Mouse (Mus musculus): Measurements from ENCODE around the gene Rag1. TPM values are rescaled to one million over a fixed set of nuclear protein-coding genes. Genes with fewer than 3 reads are reported as not detected.

Rag1 gene
- polyA plus RNA-seq, 1 experiment = not detected

GRCm38 (mm10) chr2:101638979-101639839 lies 10.1 kb downstream of the Rag1 start:
- H3ac ChIP-seq (ENCODE audit: control insufficient read depth, insufficient read length) = no peak overlapping the region
- H3K36me3 ChIP-seq (ENCODE audit: control insufficient read depth, insufficient read depth) = no peaks in the 10 kb centered on the region
- no peaks in the 10 kb centered on the region for H3K79me2 ChIP-seq (ENCODE audit: control insufficient read depth, insufficient read depth)
- H3K27me3 ChIP-seq (ENCODE audit: control insufficient read depth, insufficient read depth, insufficient read length) = peaks cover 22% of the 10 kb centered on the region
- no peak overlapping the region for H3K4me2 ChIP-seq (ENCODE audit: low read depth)
- no peak for TF ChIP-seq TCF12 (IDR thresholded peaks at IDR 0.05; ENCODE audit: insufficient read depth, poor library complexity, severe bottlenecking)
- no peak for TF ChIP-seq REST (IDR thresholded peaks at IDR 0.05; ENCODE audit: insufficient read depth, insufficient read length)
- no peak for TF ChIP-seq POLR2A (IDR thresholded peaks at IDR 0.05; ENCODE audit: insufficient read length, low read depth)
- no peak for TF ChIP-seq CEBPB (IDR thresholded peaks at IDR 0.05; ENCODE audit: insufficient read depth, poor library complexity, severe bottlenecking)
- TF ChIP-seq E2F4 (IDR thresholded peaks at IDR 0.05; ENCODE audit: insufficient read depth) = no peak
- no peak overlapping the region for H3K4me3 ChIP-seq

GRCm38 (mm10) chr2:101628297-101629236 lies 20.7 kb downstream of the Rag1 start:
- no peaks in the 10 kb centered on the region for H3K79me2 ChIP-seq (ENCODE audit: control insufficient read depth, insufficient read depth)
- H3K4me3 ChIP-seq = peak overlapping the region; percentile 39
- H3K27me3 ChIP-seq (ENCODE audit: control insufficient read depth, insufficient read depth, insufficient read length) = no peaks in the 10 kb centered on the region
- TF ChIP-seq MAX (IDR thresholded peaks at IDR 0.05; ENCODE audit: low read depth) (no peak), TCF12 (IDR thresholded peaks at IDR 0.05; ENCODE audit: insufficient read depth, poor library complexity, severe bottlenecking) (no peak), CEBPB (IDR thresholded peaks at IDR 0.05; ENCODE audit: insufficient read depth, poor library complexity, severe bottlenecking) (no peak), POLR2A (IDR thresholded peaks at IDR 0.05; ENCODE audit: insufficient read length, low read depth) (peak; percentile 76), MYOG (IDR thresholded peaks at IDR 0.05; ENCODE audit: control insufficient read depth in 1 of 3, insufficient read depth in 1 of 3, insufficient read length in 2 of 3, low read depth in 2 of 3) (no peak), MYOD1 (IDR thresholded peaks at IDR 0.05; ENCODE audit: control insufficient read depth in 1 of 3, insufficient read length in 2 of 3, low read depth in 2 of 3) (no peak), POLR2AphosphoS2 (IDR thresholded peaks at IDR 0.05; ENCODE audit: insufficient read length, low read depth) (peak; percentile 40), SRF (IDR thresholded peaks at IDR 0.05; ENCODE audit: control insufficient read depth, insufficient read length, low read depth) (no peak), USF1 (IDR thresholded peaks at IDR 0.05; ENCODE audit: low read depth) (no peak), TCF3 (IDR thresholded peaks at IDR 0.05; ENCODE audit: insufficient read length, low read depth) (no peak), REST (IDR thresholded peaks at IDR 0.05; ENCODE audit: insufficient read depth, insufficient read length) (no peak), E2F4 (IDR thresholded peaks at IDR 0.05; ENCODE audit: insufficient read depth) (no peak)
- peak overlapping the region; percentile 18 for H3ac ChIP-seq (ENCODE audit: control insufficient read depth, insufficient read length)
- peak overlapping the region; percentile 64 for H3K4me2 ChIP-seq (ENCODE audit: low read depth)
- no peaks in the 10 kb centered on the region for H3K36me3 ChIP-seq (ENCODE audit: control insufficient read depth, insufficient read depth)

GRCm38 (mm10) chr2:101627227-101627626 lies 22.1 kb downstream of the Rag1 start:
- Histone ChIP-seq H3K4me3 (no peak overlapping the region), H3ac (ENCODE audit: control insufficient read depth, insufficient read length) (no peak overlapping the region), H3K27me3 (ENCODE audit: control insufficient read depth, insufficient read depth, insufficient read length) (no peaks in the 10 kb centered on the region), H3K36me3 (ENCODE audit: control insufficient read depth, insufficient read depth) (no peaks in the 10 kb centered on the region), H3K4me2 (ENCODE audit: low read depth) (no peak overlapping the region), H3K79me2 (ENCODE audit: control insufficient read depth, insufficient read depth) (no peaks in the 10 kb centered on the region)
- TF ChIP-seq TCF12 (IDR thresholded peaks at IDR 0.05; ENCODE audit: insufficient read depth, poor library complexity, severe bottlenecking) (no peak), POLR2AphosphoS2 (IDR thresholded peaks at IDR 0.05; ENCODE audit: insufficient read length, low read depth) (no peak), MYOD1 (IDR thresholded peaks at IDR 0.05; ENCODE audit: control insufficient read depth in 1 of 3, insufficient read length in 2 of 3, low read depth in 2 of 3) (no peak)

GRCm38 (mm10) chr2:101624526-101624925 lies 24.8 kb downstream of the Rag1 start, which contains the start of gene Rag2:
Gene Rag2, plus strand, starts transcription at chr2:101624718.
- no peak within 1 kb of the TSS for H3K4me2 ChIP-seq (ENCODE audit: low read depth)
- H3K4me3 ChIP-seq = no peak within 1 kb of the TSS
- H3K36me3 ChIP-seq (ENCODE audit: control insufficient read depth, insufficient read depth) = no peaks in the 10 kb centered on the region
- peaks cover 6% of the 10 kb centered on the region for H3K27me3 ChIP-seq (ENCODE audit: control insufficient read depth, insufficient read depth, insufficient read length)
- no peak for TF ChIP-seq E2F4 (IDR thresholded peaks at IDR 0.05; ENCODE audit: insufficient read depth)
- H3ac ChIP-seq (ENCODE audit: control insufficient read depth, insufficient read length) = no peak within 1 kb of the TSS
- H3K79me2 ChIP-seq (ENCODE audit: control insufficient read depth, insufficient read depth) = no peaks in the 10 kb centered on the region

GRCm38 (mm10) chr2:101624011-101624410 lies 25.3 kb downstream of the Rag1 start:
- Histone ChIP-seq H3K4me2 (ENCODE audit: low read depth) (no peak overlapping the region), H3K79me2 (ENCODE audit: control insufficient read depth, insufficient read depth) (no peaks in the 10 kb centered on the region), H3K36me3 (ENCODE audit: control insufficient read depth, insufficient read depth) (no peaks in the 10 kb centered on the region), H3K27me3 (ENCODE audit: control insufficient read depth, insufficient read depth, insufficient read length) (peaks cover 6% of the 10 kb centered on the region), H3ac (ENCODE audit: control insufficient read depth, insufficient read length) (no peak overlapping the region), H3K4me3 (no peak overlapping the region)
- TF ChIP-seq TCF3 (IDR thresholded peaks at IDR 0.05; ENCODE audit: insufficient read length, low read depth) (no peak), REST (IDR thresholded peaks at IDR 0.05; ENCODE audit: insufficient read depth, insufficient read length) (no peak), MAX (IDR thresholded peaks at IDR 0.05; ENCODE audit: low read depth) (no peak), SRF (IDR thresholded peaks at IDR 0.05; ENCODE audit: control insufficient read depth, insufficient read length, low read depth) (no peak), E2F4 (IDR thresholded peaks at IDR 0.05; ENCODE audit: insufficient read depth) (no peak)

All from myocyte (in vitro differentiated cells).